27 mouse cellular contexts compared by ENCODE assay signal in genomic region chr14:54454669-54455528, GRCm38 (mm10). TPM values are rescaled to one million over a fixed set of nuclear protein-coding genes. Genes with fewer than 3 reads are reported as not detected.
DNase-seq lines count a peak whose midpoint lies in the region; ATAC-seq and TF ChIP-seq lines count a peak whose summit lies in the region.
"Had no signal": no experiment of that assay in that cellular context is flagged by ENCODE, and none has a peak within 500 bp of the region (broad histone marks: within the 10 kb centered on the region; RNA-seq: fewer than 3 reads in every experiment).

No protein-coding gene starts in this region.

- peak overlapping the region; percentile 67 for H3K27ac ChIP-seq in lung, embryonic 16.5 days (ENCODE audit: low read length)
- no peak overlapping the region for H3K27ac ChIP-seq in thymus, adult 2 months (ENCODE audit: control insufficient read depth, insufficient read depth, low read length)
- H3K27ac ChIP-seq in hindbrain, postnatal 0 days: no peak overlapping the region
- H3K27ac ChIP-seq: embryonic facial prominence, embryonic 10.5 days; forebrain, embryonic 15.5 days; hindbrain, embryonic 10.5 days; liver, embryonic 13.5 days; midbrain, embryonic 13.5 days had no signal

- no peaks in the 10 kb centered on the region for H3K36me3 ChIP-seq in lung, embryonic 16.5 days (ENCODE audit: control insufficient read depth, insufficient read depth, low read length)
- no peaks in the 10 kb centered on the region for H3K36me3 ChIP-seq in thymus, adult 2 months (ENCODE audit: control insufficient read depth, insufficient read depth, low read length)
- H3K36me3 ChIP-seq in hindbrain, postnatal 0 days (ENCODE audit: insufficient read depth, low read length): no peaks in the 10 kb centered on the region
- H3K36me3 ChIP-seq: embryonic facial prominence, embryonic 10.5 days; forebrain, embryonic 15.5 days; heart, embryonic 12.5 days; hindbrain, embryonic 10.5 days; liver, embryonic 13.5 days; midbrain, embryonic 13.5 days had no signal

- no peaks in the 10 kb centered on the region for H3K27me3 ChIP-seq in lung, embryonic 16.5 days (ENCODE audit: control insufficient read depth, insufficient read depth, low read depth, low read length)
- no peaks in the 10 kb centered on the region for H3K27me3 ChIP-seq in thymus, adult 2 months (ENCODE audit: control insufficient read depth, insufficient read depth, low read length)
- H3K27me3 ChIP-seq in hindbrain, postnatal 0 days (ENCODE audit: insufficient read depth, low read length): no peaks in the 10 kb centered on the region
- H3K27me3 ChIP-seq: forebrain, embryonic 15.5 days; heart, embryonic 12.5 days; midbrain, embryonic 13.5 days had no signal

- H3K4me2 ChIP-seq in lung, embryonic 16.5 days (ENCODE audit: low read depth, low read length): no peak overlapping the region
- no peak overlapping the region for H3K4me2 ChIP-seq in hindbrain, postnatal 0 days (ENCODE audit: low read depth, low read length)
- H3K4me2 ChIP-seq: forebrain, embryonic 15.5 days; heart, embryonic 12.5 days; liver, embryonic 13.5 days; midbrain, embryonic 13.5 days had no signal

- TF ChIP-seq POLR2A in lung, adult 2 months (IDR thresholded peaks at IDR 0.05; ENCODE audit: borderline replicate concordance, extremely low read depth, low read depth, low read length): no peak
- no peak for TF ChIP-seq POLR2A in thymus, adult 2 months (IDR thresholded peaks at IDR 0.05; ENCODE audit: control insufficient read depth, extremely low read depth, insufficient read depth, low read length, poor library complexity)

- no peak for TF ChIP-seq CTCF in lung, adult 2 months (IDR thresholded peaks at IDR 0.05; ENCODE audit: insufficient read depth, low read length)
- TF ChIP-seq CTCF in thymus, adult 2 months (IDR thresholded peaks at IDR 0.05; ENCODE audit: borderline replicate concordance, control insufficient read depth, extremely low read depth, insufficient read depth, low read length, poor library complexity): no peak
- TF ChIP-seq CTCF in hindbrain, postnatal 0 days (IDR thresholded peaks at IDR 0.05; ENCODE audit: low read depth): no peak

- 54% methylated on average over 11 of the region's 11 CpGs for WGBS in lung, adult 2 months
- 40% methylated on average over 11 of the region's 11 CpGs for WGBS in lung, embryonic 16.5 days
- 91% methylated on average over 11 of the region's 11 CpGs for WGBS in thymus, adult 2 months
- 85% methylated on average over 11 of the region's 11 CpGs for WGBS in hindbrain, postnatal 0 days

- peak; percentile 82 for ATAC-seq in lung, embryonic 16.5 days (ENCODE audit: low read depth)
- peak; percentile 71 for ATAC-seq in megakaryocyte-erythroid progenitor cell, adult 5-6 weeks (replicated peaks; ENCODE audit: low FRiP score, low TSS enrichment, poor library complexity, severe bottlenecking)
- no peak for ATAC-seq in hindbrain, postnatal 0 days
- ATAC-seq: CD4-positive, CD25-positive, alpha-beta regulatory T cell, adult 4 months; forebrain, embryonic 15.5 days; midbrain, embryonic 13.5 days had no signal

- DNase-seq in lung, adult 2 months: peak; percentile 55
- no peak for DNase-seq in lung, postnatal 10 days
- no peak for DNase-seq in thymus, adult 2 months
- DNase-seq in layer of hippocampus, adult 11-12 months (ENCODE audit: low spot score): no peak
- no peak for DNase-seq in spleen, postnatal 10 days (ENCODE audit: low spot score in 2 of 2)
- no peak for DNase-seq in hindbrain, postnatal 0 days (ENCODE audit: low spot score)
- DNase-seq: adrenal gland, postnatal 36 days; cerebellum, adult 11 months; cerebellum, adult 9-11 months; gastrocnemius, postnatal 14 days; heart, adult 18-20 months; heart, postnatal 10 days; kidney, adult 9 months; kidney, postnatal 25 days; layer of hippocampus, postnatal 36 days; liver, embryonic 13.5 days; retina, postnatal 1 day; right cerebral cortex, postnatal 25 days had no signal

- no peak overlapping the region for H3K4me3 ChIP-seq in lung, adult 2 months (replicated peaks; ENCODE audit: extremely low read depth, low read depth, low read length)
- no peak overlapping the region for H3K4me3 ChIP-seq in lung, embryonic 16.5 days (ENCODE audit: low read length)
- H3K4me3 ChIP-seq in thymus, adult 2 months (ENCODE audit: control insufficient read depth, insufficient read depth, low read length): no peak overlapping the region
- H3K4me3 ChIP-seq in hindbrain, postnatal 0 days (ENCODE audit: low read length): no peak overlapping the region
- H3K4me3 ChIP-seq: embryonic facial prominence, embryonic 10.5 days; forebrain, embryonic 15.5 days; heart, embryonic 12.5 days; hindbrain, embryonic 10.5 days; liver, embryonic 13.5 days; midbrain, embryonic 13.5 days had no signal

- H3K9ac ChIP-seq in lung, embryonic 16.5 days (ENCODE audit: low read length): no peak overlapping the region
- H3K9ac ChIP-seq in hindbrain, postnatal 0 days (replicated peaks; ENCODE audit: low read length): no peak overlapping the region
- H3K9ac ChIP-seq: forebrain, embryonic 15.5 days; heart, embryonic 12.5 days; liver, embryonic 13.5 days; midbrain, embryonic 13.5 days had no signal

- no peaks in the 10 kb centered on the region for H3K9me3 ChIP-seq in lung, embryonic 16.5 days (ENCODE audit: control insufficient read depth, low read length)
- H3K9me3 ChIP-seq in hindbrain, postnatal 0 days (ENCODE audit: low read length): no peaks in the 10 kb centered on the region
- H3K9me3 ChIP-seq: embryonic facial prominence, embryonic 10.5 days; forebrain, embryonic 15.5 days; heart, embryonic 12.5 days; hindbrain, embryonic 10.5 days; liver, embryonic 13.5 days; midbrain, embryonic 13.5 days had no signal

- H3K4me1 ChIP-seq in lung, adult 2 months (ENCODE audit: control insufficient read depth, insufficient read depth, low read length): peaks cover 4% of the 10 kb centered on the region
- H3K4me1 ChIP-seq in lung, embryonic 16.5 days (replicated peaks; ENCODE audit: control insufficient read depth, insufficient read depth, low read length): peaks cover 3% of the 10 kb centered on the region
- no peaks in the 10 kb centered on the region for H3K4me1 ChIP-seq in thymus, adult 2 months (replicated peaks; ENCODE audit: control insufficient read depth, insufficient read depth, low read length)
- no peaks in the 10 kb centered on the region for H3K4me1 ChIP-seq in hindbrain, postnatal 0 days (ENCODE audit: insufficient read depth, low read length)
- H3K4me1 ChIP-seq: embryonic facial prominence, embryonic 10.5 days; forebrain, embryonic 15.5 days; heart, embryonic 12.5 days; hindbrain, embryonic 10.5 days; midbrain, embryonic 13.5 days had no signal

RNA-seq across cellular contexts. Expression of gene Lrp10, which starts 9.0 kb away (rescaled TPM):
- 184 and 199 TPM in 2 replicates for polyA plus RNA-seq in lung, adult 2 months (2012; rRNA removed)
- 61.9 and 64.2 TPM in 2 replicates for polyA plus RNA-seq in lung, embryonic 16.5 days (2015; fragmentation: Nextera tagmentation; extraction: Ambion mirVana)
- 38.4 and 38.6 TPM in 2 replicates for total RNA-seq in megakaryocyte-erythroid progenitor cell, adult 5-6 weeks (2014; fragmentation: Nextera tagmentation)
- total RNA-seq in megakaryocyte-erythroid progenitor cell, adult 5-6 weeks (2017): 13.0 and 19.9 TPM in 2 replicates
- 308 and 317 TPM in 2 replicates for polyA plus RNA-seq in thymus, adult 2 months (2012; rRNA removed)
- total RNA-seq in hindbrain, postnatal 0 days (2014; rRNA removed): 57.7 and 62.5 TPM in 2 replicates
- polyA plus RNA-seq in hindbrain, postnatal 0 days (2015; fragmentation: Nextera tagmentation; extraction: Ambion mirVana): 36.0 and 38.8 TPM in 2 replicates

RNA-seq across cellular contexts. Expression of gene Rem2, which starts 21.0 kb away (rescaled TPM):
- 3.0 TPM in 2 replicates for polyA plus RNA-seq in lung, adult 2 months (2012; rRNA removed)
- 19.6 and 22.4 TPM in 2 replicates for polyA plus RNA-seq in lung, embryonic 16.5 days (2015; fragmentation: Nextera tagmentation; extraction: Ambion mirVana)
- 0.50 and 3.5 TPM in 2 replicates for total RNA-seq in megakaryocyte-erythroid progenitor cell, adult 5-6 weeks (2014; fragmentation: Nextera tagmentation)
- 0.80 and 2.0 TPM in 2 replicates for total RNA-seq in megakaryocyte-erythroid progenitor cell, adult 5-6 weeks (2017)
- 0.82 and 1.00 TPM in 2 replicates for polyA plus RNA-seq in thymus, adult 2 months (2012; rRNA removed)
- total RNA-seq in hindbrain, postnatal 0 days (2014; rRNA removed): 28.1 and 32.8 TPM in 2 replicates
- polyA plus RNA-seq in hindbrain, postnatal 0 days (2015; fragmentation: Nextera tagmentation; extraction: Ambion mirVana): 25.2 and 25.3 TPM in 2 replicates
- total RNA-seq: gastrocnemius, postnatal 14 days; heart, adult 18-20 months; heart, postnatal 10 days; megakaryocyte, adult 5-6 weeks had no signal

RNA-seq across cellular contexts. Expression of gene Mmp14, which starts 23.5 kb away (rescaled TPM):
- 119 and 130 TPM in 2 replicates for polyA plus RNA-seq in lung, adult 2 months (2012; rRNA removed)
- polyA plus RNA-seq in lung, embryonic 16.5 days (2015; fragmentation: Nextera tagmentation; extraction: Ambion mirVana): 176 and 183 TPM in 2 replicates
- total RNA-seq in megakaryocyte-erythroid progenitor cell, adult 5-6 weeks (2014; fragmentation: Nextera tagmentation): 39.2 and 44.9 TPM in 2 replicates
- total RNA-seq in megakaryocyte-erythroid progenitor cell, adult 5-6 weeks (2017): 23.4 and 37.2 TPM in 2 replicates
- polyA plus RNA-seq in thymus, adult 2 months (2012; rRNA removed): 76.5 and 89.3 TPM in 2 replicates
- 50.1 and 53.3 TPM in 2 replicates for total RNA-seq in hindbrain, postnatal 0 days (2014; rRNA removed)
- 44.5 and 47.2 TPM in 2 replicates for polyA plus RNA-seq in hindbrain, postnatal 0 days (2015; fragmentation: Nextera tagmentation; extraction: Ambion mirVana)
- polyA plus RNA-seq: CD4-positive, CD25-positive, alpha-beta regulatory T cell, adult 4 months had no signal

RNA-seq across cellular contexts. Expression of gene Mrpl52, which starts 28.2 kb away (rescaled TPM):
- 185 and 290 TPM in 2 replicates for polyA plus RNA-seq in lung, adult 2 months (2012; rRNA removed)
- polyA plus RNA-seq in lung, embryonic 16.5 days (2015; fragmentation: Nextera tagmentation; extraction: Ambion mirVana): 258 and 287 TPM in 2 replicates
- total RNA-seq in megakaryocyte-erythroid progenitor cell, adult 5-6 weeks (2014; fragmentation: Nextera tagmentation): 504 and 507 TPM in 2 replicates
- 266 and 434 TPM in 2 replicates for total RNA-seq in megakaryocyte-erythroid progenitor cell, adult 5-6 weeks (2017)
- polyA plus RNA-seq in thymus, adult 2 months (2012; rRNA removed): 211 and 214 TPM in 2 replicates
- 113 and 129 TPM in 2 replicates for total RNA-seq in hindbrain, postnatal 0 days (2014; rRNA removed)
- 266 and 297 TPM in 2 replicates for polyA plus RNA-seq in hindbrain, postnatal 0 days (2015; fragmentation: Nextera tagmentation; extraction: Ambion mirVana)

RNA-seq across cellular contexts. Expression of gene Slc7a7, which starts 37.3 kb away (rescaled TPM):
- 23.1 and 29.2 TPM in 2 replicates for polyA plus RNA-seq in lung, adult 2 months (2012; rRNA removed)
- polyA plus RNA-seq in lung, embryonic 16.5 days (2015; fragmentation: Nextera tagmentation; extraction: Ambion mirVana): 14.2 and 17.0 TPM in 2 replicates
- 8.8 and 12.9 TPM in 2 replicates for total RNA-seq in megakaryocyte-erythroid progenitor cell, adult 5-6 weeks (2014; fragmentation: Nextera tagmentation)
- total RNA-seq in megakaryocyte-erythroid progenitor cell, adult 5-6 weeks (2017): 8.2 and 10.6 TPM in 2 replicates
- 24.2 and 29.3 TPM in 2 replicates for polyA plus RNA-seq in thymus, adult 2 months (2012; rRNA removed)
- 3.7 and 4.5 TPM in 2 replicates for total RNA-seq in hindbrain, postnatal 0 days (2014; rRNA removed)
- polyA plus RNA-seq in hindbrain, postnatal 0 days (2015; fragmentation: Nextera tagmentation; extraction: Ambion mirVana): 3.6 TPM in 2 replicates
